Mouse (Mus musculus) heart, postnatal 0 days (tissue): ENCODE measurements at regions not wholly inside any gene's neighbourhood (a gene's known extent, or its start where the extent isn't known, plus 50 kb on each side); places are given as distances from the start of the nearest gene placed in this dataset.

Source experiments
- CTCF ChIP-seq: IDR thresholded peaks from 2 replicates; pipeline ENCODE4 v1.5.1; 2016; ENCODE audit warnings: antibody characterized with exemption, control low read depth, low read depth
- EP300 ChIP-seq: IDR thresholded peaks from 2 replicates; pipeline ENCODE4 v1.6.1; 2016; ENCODE audit warnings: antibody characterized with exemption, low read depth

- TF ChIP-seq CTCF (no peak), EP300 (no peak)
These were observed 195.3 kb downstream of the Wdr11 start for GRCm38 (mm10) chr7:129787011-129787410.
